Mouse (Mus musculus) gastrocnemius, postnatal 36 days (tissue): ENCODE results near the gene Arid5b. TPM values are rescaled to one million over a fixed set of nuclear protein-coding genes. Genes with fewer than 3 reads are reported as not detected.

Experiments used
- DNase-seq, 2 experiments: peaks; one replicate each; pipeline ENCODE4 v3.0.0; 2022
- intact Hi-C: fragments of 180-260 bp; cut with DNase I; formaldehyde crosslinking; loops from one replicate; pipeline ENCODE4 v1.15.1; 2025
- total RNA-seq, 2 experiments: library from RNA; stranded (reverse); gene quantifications; 2 replicates each; pipeline ENCODE4 v1.2.3; 2021

Gene Arid5b
- total RNA-seq, 2 experiments from 2014 or later: 13.9 to 17.6 TPM

DNA sequence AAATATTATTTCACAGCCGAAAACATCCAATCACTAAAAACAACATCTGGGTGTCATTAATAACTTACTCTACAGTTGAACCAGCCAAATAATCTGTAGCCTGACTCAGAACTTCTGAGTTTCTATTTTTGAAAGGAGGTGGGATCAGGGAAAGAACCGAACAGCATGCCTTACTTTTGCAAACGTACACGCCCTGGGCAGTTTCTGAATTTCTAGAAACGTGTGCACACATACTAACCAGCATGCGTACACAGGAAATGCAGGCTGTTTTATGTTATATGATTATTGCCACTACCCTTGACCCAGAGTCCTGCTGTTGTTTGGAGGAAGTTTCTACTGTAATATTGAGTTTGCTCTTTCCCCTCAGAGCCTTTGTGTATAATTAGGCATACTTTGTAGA is 109.9 kb downstream of the Arid5b start:
- intact Hi-C loops: no loop called here
- DNase-seq: no peak

DNA sequence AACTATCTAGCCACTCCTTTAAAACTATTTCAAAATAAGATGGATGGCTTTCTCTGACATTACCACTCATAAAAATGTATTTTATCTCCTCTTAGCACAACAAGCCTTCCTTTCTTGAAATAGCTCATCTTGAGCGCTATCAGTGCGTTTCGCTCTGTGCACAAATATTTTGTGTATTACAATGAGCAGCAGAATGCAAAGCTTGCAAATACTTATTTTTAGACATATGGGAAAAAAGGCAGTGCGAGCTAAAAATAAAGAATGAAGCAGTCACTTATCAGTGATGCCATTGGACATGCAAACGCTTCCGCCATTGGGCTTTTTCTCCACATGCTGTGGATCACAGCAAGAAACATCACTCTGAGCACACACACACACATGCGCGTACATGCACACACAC is 110.4 kb downstream of the Arid5b start:
- DNase-seq: no peak
- intact Hi-C loops: no loop called here

DNA sequence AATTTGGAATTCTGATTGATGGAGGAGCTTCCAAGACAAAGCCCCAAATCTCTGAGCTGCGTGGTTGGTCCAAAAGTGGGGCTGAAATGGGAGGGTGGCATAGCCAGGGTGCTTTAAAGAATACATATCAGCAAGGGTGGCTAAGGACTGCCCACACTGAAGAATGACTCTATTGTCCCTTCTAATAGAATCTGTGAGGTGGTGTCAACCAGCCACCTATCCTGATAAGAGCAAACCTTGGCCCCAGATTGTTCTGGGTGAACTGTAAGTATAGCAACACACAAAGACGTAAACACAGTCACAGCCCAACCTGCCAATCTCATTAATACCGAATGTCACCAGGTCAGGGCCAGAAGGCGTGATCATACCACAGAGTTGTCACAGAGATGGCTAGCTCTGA is 111.4 kb downstream of the Arid5b start:
- no peak for DNase-seq
- intact Hi-C loops: no loop called here

DNA sequence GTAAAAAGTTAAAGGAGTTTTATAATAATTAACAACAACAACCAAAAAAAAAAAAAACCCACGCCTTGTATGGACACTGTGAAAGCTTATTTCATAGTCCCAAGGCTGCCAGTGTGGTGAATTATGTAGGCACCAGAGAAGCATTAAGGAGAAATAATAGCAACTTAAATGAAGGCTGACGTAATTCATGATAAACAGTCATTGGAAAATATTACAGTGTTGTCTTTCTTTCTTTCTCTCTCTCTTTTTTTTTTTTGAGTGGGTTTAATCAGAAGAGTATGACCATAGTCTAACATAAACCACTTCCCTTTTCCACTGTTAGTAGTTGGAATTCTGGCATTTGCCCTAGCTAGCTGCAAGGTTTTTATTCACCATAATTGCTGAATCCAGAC is 111.8 kb downstream of the Arid5b start:
- intact Hi-C loops: no loop called here
- DNase-seq: no peak

DNA sequence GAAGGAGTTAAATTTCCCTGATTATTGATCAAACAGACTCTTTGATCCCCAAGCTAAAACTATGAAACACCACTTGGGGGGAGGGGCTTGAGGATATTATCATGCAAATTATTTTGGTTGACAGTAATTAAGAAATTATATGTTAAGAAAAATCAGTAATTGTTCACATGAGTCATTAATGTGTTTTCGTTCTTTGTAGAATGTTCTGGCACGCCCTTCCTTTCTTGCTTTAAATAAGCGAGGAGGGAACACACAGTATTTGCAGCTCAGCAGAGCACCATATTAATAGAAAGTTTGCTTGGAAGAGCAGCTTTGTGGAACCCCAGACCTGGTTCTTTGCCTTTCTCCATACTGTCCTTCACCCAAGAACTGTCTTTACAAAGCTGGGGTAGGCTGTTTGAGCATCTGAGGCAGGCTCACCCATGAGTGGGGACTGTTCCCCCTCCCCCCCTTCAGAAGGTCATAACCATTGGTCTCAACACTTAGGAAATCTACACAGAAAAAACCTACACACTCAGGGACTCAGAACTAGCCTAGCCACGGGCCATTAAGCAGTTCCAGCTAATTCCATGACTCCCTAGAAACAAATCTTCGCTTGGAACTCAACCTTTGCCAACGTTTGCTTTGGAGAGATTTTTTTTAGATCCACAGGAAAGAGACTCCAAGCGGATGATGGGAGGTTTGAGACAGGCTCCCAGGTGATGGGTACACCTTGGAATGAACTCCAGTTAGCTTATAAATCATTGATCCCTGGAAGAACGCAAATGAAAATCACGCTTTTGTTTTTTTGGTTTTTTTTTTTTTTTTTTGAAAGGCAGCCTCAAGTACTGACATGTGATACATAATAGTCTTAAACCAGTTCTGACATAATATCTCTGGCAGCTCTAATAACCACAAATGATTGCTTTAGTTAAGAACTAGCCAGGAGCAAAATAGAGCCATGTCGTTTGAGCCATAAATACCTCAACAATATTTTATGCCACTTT is 112.5 kb downstream of the Arid5b start:
- intact Hi-C loops: no loop called here
- no peak for DNase-seq

DNA sequence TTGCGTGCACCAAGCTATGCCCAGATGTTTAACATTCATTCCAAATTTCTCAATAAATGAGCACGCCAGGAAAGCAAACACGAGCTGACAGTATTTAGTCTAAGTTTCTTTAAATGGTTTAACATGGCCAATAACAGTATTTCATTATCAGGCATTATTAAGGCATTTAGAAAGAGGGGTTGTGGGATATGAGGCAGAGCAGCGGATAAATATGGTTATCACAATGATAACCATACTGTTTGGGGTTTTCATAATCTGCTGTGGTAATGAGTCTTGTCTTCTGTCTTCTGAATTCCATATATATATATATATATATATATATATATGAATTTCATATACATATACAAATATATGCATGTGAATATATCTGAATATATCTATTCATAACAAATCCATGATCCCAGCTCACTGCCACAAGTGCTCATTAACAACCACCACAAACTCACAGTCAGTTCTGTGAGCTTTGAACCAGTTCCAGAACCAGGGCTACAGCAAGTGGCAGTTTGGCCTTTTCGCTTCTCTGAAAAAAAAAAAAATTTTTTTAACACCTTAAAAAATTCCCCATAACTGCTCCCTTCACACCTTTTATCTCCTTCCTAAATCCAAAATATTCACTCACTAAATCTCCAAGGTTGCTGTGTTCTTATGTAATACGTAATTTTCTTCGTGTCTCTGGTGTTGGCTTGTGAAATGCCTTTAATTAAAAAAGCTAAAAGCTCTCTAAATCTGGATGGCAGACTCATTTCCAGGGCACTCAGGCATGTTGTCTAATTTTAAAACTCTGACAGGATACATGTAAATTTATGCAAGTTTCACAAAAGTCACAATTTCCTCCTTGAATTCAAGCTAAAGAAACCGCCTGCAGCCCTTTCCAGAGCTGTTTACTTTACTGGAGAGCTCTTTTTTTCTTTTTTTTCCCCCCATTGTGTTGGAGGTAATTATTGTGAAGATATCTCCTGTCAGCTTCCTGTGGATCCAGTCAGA is 113.5 kb downstream of the Arid5b start:
- intact Hi-C loops: no loop called here
- no peak for DNase-seq

DNA sequence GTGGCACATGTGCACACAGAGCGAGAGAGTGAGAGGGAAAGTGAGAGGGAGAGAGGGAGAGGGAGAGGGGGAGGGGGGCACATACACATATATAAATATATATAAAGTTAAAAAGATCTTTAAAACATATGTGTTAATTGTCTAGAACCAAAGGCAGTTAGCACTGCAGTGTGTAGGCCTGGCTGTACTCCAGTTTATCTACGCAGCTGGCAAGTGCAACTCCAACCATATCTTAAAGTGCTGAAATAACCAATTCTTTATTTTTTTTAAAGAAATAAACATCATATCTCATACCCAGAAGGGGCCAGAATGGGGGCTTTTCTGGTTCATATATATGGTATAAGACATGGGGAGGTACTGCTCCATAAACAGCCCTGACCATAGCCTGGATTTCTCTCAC is 114.4 kb downstream of the Arid5b start:
- DNase-seq: no peak
- intact Hi-C loops: no loop called here

DNA sequence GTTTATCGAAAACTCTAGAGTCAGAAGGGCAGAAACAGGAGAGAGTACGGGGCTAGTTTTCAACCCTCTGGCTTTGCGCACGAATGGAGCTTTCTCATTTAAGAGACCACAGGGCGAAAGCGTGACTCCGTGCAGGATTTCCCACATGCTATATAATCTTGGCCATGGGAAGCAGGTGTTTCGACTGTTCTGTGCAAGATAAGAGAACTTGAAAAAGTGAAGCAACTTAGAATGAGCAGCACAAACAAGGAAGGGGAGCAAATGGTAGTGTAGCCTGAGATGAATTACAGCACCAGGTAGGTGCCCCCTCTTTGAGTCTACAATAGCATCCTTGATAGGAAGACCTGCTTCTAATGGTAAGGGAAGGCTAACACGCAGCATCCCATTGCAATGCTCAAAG is 118.8 kb downstream of the Arid5b start:
- intact Hi-C loops: no loop called here
- no peak for DNase-seq

DNA sequence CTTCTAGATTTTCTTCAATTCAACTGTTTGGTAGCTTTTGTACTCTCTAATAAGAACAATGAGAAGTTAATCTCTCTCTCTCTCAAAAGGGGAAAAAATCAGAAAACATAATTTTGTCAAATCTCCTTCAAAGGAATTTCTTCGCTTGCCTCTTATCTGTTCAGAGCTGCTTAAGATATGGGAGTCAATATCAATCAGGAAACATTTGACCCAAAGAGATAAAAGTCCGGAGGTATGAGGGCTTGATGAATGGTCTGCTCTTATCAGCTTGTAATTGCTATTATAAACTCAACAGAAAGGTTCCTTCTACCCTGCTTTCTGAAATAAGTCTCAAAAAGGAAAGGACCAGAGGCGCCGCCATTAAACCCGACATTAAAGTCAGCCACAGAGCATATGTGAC is 120.0 kb downstream of the Arid5b start:
- intact Hi-C loops: no loop called here
- no peak for DNase-seq

DNA sequence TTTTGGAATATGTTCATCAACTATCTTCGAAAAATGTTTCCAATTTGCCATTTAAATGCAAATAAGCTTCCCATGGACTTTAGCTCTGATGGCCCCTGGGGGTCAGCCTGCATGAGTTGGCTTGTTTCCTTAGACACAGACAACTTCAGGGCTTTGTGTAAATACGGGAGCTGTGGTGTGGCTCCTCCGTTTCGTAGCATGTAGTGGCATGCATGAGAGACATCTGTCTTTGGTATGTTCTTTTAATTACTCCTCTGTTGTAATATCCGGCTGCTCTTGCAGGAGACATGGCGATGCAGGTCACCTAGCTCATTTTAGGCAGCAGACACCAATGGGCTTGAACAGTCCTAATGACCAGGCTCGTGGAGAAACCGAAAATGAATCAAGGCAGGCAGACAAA is 121.0 kb downstream of the Arid5b start:
- intact Hi-C loops: no loop called here
- no peak for DNase-seq

DNA sequence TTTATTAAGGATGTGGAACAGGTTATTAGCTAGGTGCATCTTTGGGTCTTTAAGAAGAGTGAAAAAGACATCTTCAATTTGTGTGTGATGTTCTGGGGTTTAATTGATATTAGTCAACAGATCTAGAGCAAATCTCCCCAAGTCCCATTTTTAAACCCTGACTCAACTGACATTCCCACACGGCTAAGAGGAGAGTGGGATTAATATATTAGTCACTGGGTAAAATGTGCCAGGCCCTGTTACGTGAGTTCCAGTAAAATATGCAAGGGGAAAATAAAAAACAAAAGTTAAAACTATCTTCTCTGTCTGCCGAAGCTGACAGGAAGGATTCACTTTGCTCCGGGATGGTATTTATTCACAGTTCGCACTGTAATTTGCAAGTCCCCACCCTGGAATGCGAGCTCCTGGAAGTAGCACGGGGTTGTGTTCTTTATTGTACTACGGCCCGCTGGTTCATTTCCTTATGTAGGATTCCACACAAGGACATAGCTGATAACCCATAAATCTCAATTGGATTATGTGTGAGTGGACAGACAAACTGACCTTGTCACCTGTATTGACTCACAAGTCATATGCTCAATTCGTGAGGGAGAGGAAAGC is 121.8 kb downstream of the Arid5b start:
- DNase-seq: no peak
- intact Hi-C loops: no loop called here

DNA sequence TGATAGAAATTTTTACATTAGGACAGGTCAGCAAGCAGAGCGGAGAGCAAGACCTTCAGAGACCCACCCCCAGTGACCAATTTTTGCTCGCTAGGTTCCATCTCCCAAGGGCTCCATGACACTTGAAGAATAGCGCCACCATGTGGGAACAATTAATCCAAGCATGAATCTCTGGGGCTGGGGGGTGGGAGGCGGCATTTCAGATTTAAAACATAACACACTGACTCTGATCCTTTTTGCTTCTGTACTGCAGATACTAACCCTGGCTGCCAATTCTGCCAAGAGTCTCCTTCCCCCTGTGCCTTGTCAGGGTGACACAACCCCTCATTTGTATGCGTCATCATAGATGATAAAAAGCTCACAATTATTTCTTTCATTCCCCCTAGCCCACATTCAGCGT is 122.4 kb downstream of the Arid5b start:
- intact Hi-C loops: no loop called here
- DNase-seq: no peak

DNA sequence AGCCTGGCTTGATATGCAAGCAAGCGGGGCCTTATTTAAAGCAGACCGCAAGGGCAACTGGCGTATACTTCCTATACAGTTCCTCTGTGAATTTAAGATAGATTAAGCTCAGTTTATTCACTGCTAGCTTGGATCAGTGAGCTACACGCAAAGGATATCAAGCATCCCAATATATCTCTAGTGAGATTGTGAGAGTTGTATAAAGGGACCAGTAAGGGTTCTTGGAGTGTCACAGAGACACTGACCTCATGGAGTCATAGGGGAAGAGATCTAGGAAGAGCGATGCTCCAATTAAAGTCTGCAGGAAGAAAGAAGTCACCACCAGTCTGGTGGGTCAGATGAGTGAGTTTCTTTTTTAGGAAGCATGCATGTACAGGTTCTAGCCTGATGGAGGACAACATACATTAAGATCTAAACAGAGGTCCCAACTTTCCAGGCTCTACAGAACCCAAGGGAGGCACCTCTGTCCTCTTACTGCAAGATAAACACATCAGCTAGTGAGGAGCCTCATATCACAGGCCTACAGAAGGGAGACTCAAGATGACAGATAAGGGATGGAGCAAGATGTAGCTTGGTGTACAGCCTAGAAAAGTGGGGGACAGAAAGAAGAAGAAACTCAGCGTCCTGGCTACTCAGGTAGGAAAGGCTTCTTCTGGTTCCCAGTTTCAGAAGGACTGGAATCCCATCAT is 123.0 kb downstream of the Arid5b start:
- intact Hi-C loops: no loop called here
- no peak for DNase-seq

DNA sequence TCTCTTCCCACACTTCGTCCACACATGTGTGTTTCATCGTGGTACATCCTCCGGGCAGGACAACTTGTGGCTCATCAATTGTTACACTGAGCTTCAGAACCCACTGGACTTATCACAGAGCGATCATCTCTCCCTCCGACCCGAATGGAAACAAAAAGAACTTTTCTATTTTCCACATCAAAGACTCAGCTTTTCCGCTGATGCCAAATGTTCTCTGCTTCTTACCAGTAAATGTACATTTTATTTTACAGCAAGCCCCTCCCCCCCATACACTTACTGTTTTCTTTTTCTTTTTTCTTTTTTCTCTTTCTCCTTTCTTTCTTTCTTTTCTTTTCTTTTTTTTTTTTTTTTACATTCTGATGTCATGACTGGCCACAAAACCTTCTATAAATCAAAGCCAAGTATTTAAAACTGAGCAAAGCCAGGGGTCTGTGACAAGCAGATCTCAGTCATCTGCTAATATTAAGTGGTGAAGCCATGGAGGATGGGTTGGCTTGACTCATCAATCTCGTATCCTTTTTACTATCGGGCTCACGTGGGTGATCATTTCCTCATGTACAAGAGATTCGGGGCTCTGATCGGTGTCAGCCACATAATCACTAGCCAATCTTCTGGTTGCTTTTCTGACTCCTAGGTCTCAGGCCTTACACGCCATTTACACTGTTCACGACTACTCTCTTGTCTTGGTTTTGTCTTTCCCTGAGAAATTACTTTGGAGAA is 124.3 kb downstream of the Arid5b start:
- intact Hi-C loops: no loop called here

DNA sequence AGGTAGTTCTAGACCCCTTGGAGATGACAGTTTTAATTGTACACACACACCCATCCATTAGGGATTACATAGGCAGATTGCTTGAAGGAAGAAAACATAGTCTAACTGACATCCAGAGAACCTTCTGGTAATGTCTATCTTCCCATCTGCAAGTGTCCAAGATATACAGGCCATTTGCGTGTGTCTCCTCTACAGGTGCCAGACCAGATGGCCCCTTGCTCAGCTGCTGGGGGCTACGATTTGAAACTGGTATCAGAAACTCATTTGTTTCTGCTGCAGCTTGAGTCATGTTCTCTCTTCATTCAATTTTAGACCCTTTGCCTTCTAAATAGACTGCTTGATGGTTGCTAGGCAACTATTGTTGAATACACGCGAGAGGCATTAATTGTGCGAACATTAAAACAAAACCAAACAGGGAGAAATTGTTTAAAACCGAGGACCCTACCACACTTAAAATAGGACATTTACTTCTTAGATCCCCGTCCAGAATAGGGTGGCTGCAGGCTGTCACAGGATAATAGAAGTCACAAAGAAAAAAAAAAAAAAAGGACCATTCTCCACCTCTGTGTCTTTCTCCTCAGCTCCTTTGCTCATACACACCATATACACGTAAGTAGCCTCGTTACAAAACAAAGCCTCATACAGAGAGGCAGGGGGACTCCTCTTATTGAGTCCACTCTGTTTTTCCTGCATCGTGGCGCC is 125.0 kb downstream of the Arid5b start:
- intact Hi-C loops: no loop called here

More for the DNA sequence above, 124.3 kb downstream of the Arid5b start:
- no peak for DNase-seq

DNA sequence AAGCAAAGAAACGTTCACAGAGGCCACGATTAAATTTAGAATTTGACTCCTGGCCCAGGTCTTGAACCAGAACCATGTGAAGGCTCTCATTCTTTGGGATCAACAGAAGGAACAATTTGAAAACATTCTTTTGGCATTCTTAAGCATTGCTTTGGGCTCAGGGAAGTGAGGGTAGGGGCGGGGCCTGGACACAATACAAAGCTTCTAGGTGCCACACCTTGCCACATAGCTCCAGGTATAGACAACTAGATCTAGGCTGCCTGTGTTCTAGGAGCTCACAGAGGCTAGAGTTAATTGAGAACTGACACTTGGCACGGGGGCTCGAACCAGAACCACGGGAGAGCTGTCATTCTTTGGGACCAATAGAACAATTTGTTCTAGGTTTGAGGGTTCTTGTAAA is 130.0 kb downstream of the Arid5b start:
- no peak for DNase-seq
- intact Hi-C loops: loop anchor here (5.0 kb wide), 2 partner anchors 96 to 134 kb away; no protein-coding TSS in a partner anchor

More for the DNA sequence above, 125.0 kb downstream of the Arid5b start:
- DNase-seq: no peak

DNA sequence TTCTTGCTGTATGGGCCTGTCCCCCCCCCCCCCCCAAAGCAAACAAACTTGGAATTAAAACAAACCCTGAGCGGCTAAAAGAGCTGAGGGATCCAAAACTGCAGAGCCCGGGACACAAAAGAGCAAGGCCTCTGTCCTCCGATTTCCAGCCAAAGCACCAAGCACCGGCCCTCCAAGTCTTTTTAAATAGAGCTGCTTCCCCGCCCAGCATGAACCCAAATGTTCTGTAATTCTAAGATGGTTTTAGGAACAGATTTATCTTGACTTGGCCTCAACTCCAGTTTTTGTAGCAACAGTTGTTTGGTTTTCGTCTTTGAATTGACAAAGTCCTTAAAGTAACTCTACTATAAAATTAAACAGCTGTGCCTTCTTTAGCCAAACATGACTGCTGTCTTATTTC is 130.8 kb downstream of the Arid5b start:
- intact Hi-C loops: loop anchor here (2.0 to 5.0 kb wide), 3 partner anchors 95 to 277 kb away; no protein-coding TSS in a partner anchor
- no peak for DNase-seq

DNA sequence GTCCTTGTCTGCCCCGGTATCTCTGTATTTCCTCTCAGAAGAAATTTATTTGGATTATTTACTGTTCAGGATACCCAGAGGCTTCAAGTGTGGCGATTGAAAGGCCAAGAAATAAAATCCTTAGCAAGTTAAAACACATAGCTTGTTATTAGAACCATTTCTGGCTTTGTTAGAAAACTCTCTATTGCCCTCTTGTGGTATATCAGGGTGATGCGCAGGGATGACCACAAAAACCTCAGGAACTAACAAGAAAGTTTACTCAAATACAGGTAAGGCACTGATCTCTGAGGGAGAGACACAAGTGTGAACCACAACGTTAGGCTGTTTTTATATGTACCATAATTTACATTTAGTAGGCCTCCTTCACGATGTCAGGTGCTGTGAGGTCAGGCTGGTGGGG is 131.7 kb downstream of the Arid5b start:
- intact Hi-C loops: loop anchor here (2.0 to 5.0 kb wide), 3 partner anchors 95 to 276 kb away; no protein-coding TSS in a partner anchor
- peak in 1 of 2 experiments; percentile 34 for DNase-seq
